Mouse (Mus musculus): ENCODE measurements at regions not wholly inside any gene's neighbourhood (a gene's known extent, or its start where the extent isn't known, plus 50 kb on each side); places are given as distances from the start of the nearest gene placed in this dataset.

- no peak for DNase-seq
These were observed 78.7 kb upstream of the Cntln start for GRCm38 (mm10) chr4:84805431-84805830.

GRCm38 (mm10) chr4:84793156-84793919 is 90.8 kb upstream of the Cntln start:
- DNase-seq: no peak

GRCm38 (mm10) chr4:84786583-84786982 is 97.5 kb upstream of the Cntln start:
- DNase-seq: peak; percentile 19

GRCm38 (mm10) chr4:84768161-84768560 is 93.1 kb upstream of the Bnc2 start:
- peak; percentile 14 for DNase-seq

- DNase-seq: no peak
These were observed 91.8 kb upstream of the Bnc2 start for GRCm38 (mm10) chr4:84766708-84767425.

- no peak for DNase-seq
These were observed 82.1 kb upstream of the Bnc2 start for GRCm38 (mm10) chr4:84757172-84757571.

- no peak for DNase-seq
These were observed 77.6 kb upstream of the Bnc2 start for GRCm38 (mm10) chr4:84752613-84753185.

- no peak for DNase-seq
These were observed 66.2 kb upstream of the Bnc2 start for GRCm38 (mm10) chr4:84741301-84741700.

GRCm38 (mm10) chr4:84740816-84741215 is 65.7 kb upstream of the Bnc2 start:
- no peak for DNase-seq

All from adrenal gland, postnatal 10 days (tissue).